Mouse (Mus musculus) NIH3T3 (cell line): ENCODE data around the gene Hps5.
"Not testable (repeated sequence)": the region's sequence is repeated elsewhere in the genome, so short reads cannot be mapped to it uniquely, and the experiment has no call there.

ENCODE experiments used
- DNase-seq: peaks from one replicate; pipeline ENCODE4 v3.0.0-alpha.2; 2012; ENCODE audit warnings: low read depth

The Hps5 gene

DNA sequence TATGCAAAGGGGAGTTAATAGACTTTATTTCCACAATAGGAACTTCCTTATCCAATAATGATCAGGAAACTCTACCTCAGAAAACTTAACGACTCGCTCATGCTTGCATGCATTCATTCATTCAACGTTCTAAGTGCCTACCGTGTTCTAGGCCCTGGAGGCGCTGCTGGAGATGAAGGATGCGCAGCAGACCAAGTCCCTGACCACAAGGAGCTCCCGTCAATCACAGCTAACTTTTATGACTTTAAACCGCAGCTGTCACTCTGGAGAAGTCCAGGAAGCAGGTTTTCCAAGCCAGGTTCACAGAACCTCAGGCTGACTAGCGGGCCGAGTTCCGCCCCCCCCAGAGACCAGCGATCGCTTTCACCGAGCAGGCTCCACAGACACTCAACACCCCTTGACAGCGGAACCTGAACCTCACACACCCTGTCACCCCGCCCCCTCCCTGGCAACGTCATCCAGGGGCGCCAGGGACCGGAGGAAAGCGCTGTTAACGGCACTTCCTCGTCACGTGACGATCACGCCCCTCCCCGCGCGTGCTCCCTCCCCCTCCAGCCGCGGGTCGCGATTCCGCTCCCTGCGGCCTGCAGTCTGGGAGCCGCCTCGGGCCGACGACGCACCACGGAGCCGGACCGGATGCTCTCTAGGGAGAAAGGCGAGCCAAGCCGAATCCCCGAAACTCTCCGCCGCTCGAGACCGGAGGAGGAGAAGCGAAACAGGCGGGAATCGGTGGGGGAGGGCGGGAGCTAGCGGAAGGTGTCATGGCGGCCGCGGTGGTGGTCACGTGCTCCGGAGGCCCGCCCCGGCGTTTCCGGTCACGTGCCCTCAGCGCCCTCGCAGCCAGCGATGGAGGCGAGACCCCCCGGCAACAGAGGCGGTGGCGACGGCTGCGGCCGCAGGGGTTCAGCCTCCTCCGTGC lies at the start of gene Hps5, which contains the start of gene Gtf2h1:
TSS of gene Hps5 (minus strand) at position 778 of the 919 bp plus-strand sequence.
TSS of gene Gtf2h1 (plus strand) at position 817 of the 919 bp plus-strand sequence.
- DNase-seq, result peak; percentile 99

- DNase-seq, result peak; percentile 94
These were observed 49.5 kb upstream of the Hps5 start for GRCm38 (mm10) chr7:46845211-46845977.

GRCm38 (mm10) chr7:46843576-46843975 lies 47.7 kb upstream of the Hps5 start:
- DNase-seq, result no peak

GRCm38 (mm10) chr7:46842278-46842677 lies 46.4 kb upstream of the Hps5 start:
- DNase-seq, result no peak

- DNase-seq, result no peak
These were observed 45.1 kb upstream of the Hps5 start, which contains the start of gene Ldha for GRCm38 (mm10) chr7:46840787-46841525. TSS of gene Ldha (plus strand) at chr7:46841475.

DNA sequence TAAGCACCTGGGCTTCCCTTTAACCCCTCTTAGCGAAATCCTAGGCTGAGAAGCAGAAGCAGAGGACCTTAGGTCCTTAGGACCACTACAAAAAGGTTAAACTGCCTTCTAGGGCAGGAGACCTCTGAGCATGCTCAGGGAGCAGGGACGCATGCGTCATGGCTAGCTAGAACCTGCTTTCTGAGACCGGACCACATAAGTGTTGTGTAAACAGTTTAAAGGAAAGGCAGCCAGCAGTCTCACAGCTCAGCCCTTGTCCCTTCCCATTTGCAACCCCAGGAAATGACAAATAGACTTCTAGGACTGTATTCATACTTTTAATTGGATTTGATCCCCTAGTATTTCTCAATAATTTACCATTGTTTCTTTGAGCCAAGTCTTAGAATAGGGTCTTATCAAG lies 44.5 kb upstream of the Hps5 start:
- no peak for DNase-seq

DNA sequence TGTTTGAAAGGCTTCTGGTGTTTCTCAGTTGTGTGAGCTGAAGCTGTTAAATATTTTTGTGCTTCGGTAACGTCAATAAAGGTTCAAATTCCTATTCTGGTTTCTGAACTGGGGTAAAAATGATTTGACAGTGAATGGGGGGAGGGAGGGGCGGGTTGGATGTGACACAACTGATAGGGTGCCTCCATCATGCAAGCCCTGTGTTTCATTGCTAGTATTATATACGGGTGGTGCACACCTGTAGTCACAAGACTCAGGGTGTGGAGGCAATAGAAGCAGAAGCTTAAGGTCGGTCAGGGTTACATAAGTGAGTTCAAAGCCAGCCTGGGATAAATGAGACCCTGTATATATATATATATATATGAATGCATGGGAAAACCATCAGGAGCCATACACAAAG lies 44.0 kb upstream of the Hps5 start:
- no peak for DNase-seq

GRCm38 (mm10) chr7:46839446-46839845 lies 43.6 kb upstream of the Hps5 start:
- no peak for DNase-seq

DNA sequence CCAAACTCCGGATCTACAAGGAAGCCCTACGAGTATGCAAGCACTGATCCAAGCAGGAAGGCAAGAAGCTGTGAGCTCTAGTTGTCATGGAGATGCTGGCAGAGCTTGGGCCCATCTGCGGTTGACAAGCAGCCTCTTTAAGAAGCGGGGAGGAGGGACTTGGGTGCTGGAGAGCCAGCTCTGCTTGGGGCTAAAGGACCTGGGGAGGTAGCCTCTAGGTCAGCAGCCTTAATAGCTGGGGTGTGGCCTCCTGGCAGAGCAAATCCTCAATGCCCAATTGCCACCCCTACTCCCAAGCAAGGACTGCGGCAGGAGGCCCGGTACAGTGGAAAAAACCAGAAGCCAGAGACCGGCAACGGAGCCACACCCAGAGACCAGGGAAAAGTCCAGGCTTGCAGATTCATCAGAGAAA lies 43.0 kb upstream of the Hps5 start:
- peak; percentile 88 for DNase-seq

DNA sequence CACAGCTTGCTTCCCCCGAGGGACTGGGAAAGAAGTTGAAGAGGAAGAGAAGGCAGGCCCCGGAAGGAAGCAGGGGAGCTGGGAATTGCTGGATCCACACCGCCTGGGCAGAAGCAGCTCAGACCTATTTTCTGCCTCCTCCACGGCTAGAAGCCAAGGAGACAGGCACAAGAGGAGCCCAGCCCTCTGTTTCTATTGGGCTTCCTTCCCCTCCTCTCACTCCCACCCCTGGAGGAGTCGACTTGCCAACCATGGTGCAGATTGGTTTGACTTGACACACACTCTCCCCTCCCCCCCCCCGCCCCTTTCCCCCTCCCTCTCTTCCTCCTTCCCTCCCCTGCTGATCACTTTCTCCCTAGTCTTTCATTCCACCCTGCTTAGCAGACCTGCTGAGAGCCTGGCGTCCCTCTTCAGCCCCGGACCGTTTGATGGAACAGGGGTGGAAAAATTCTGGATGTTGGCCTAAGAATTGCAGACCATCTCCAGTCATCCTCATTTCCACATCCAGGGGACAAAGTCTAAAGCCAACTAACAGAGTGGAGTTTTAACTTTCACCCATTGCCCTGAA lies 42.3 kb upstream of the Hps5 start:
- DNase-seq, result peak; percentile 77

DNA sequence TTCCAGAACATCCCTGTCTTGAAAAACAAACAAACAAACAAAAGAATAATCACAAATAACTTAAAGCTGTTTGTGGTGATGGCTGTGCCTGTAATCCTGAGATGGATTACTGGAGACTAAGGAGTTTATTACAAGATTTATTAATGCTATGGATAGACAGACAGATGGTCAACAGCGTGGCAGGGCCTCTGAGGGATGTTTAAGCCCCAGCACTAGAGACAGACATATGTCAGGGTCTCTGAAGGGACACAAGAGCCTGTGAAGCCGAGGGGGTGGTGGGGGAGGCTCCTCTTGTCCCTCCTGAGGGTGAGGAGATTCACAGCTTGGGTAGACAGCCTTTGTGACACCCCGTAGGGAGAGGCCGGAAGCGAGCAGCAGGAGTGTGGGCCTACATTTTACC lies 41.2 kb upstream of the Hps5 start:
- no peak for DNase-seq

GRCm38 (mm10) chr7:46836357-46836756 lies 40.5 kb upstream of the Hps5 start:
- no peak for DNase-seq

GRCm38 (mm10) chr7:46834994-46835610 lies 39.2 kb upstream of the Hps5 start:
- peak; percentile 40 for DNase-seq

DNA sequence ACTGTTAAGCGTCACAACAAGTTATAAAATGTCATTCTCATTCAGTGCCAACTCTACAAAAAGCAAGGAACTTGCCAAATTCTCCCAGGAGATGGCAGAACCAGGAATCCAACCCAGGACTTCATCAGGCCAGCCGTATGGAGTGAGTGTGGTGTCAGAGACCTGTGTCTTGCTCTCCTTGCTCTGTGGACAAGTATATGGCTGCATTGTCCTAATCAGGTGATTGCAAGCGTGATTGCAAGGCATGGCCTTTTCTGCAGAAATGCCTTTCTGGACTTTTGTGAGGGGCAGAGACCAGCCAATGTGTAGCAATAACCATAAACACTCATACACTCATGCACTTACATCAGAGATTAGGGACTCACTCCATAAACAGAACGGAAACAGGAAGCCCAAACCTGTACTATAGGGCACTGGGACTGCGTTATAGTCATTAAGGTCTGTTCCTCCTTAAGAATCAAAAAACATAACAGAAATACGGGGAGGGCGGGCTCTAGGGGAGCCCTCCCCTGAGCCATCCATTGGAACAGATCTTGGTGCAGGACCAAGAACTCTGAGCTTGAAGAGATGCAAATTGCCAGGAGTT lies 37.9 kb upstream of the Hps5 start:
- DNase-seq, result peak; percentile 16

DNA sequence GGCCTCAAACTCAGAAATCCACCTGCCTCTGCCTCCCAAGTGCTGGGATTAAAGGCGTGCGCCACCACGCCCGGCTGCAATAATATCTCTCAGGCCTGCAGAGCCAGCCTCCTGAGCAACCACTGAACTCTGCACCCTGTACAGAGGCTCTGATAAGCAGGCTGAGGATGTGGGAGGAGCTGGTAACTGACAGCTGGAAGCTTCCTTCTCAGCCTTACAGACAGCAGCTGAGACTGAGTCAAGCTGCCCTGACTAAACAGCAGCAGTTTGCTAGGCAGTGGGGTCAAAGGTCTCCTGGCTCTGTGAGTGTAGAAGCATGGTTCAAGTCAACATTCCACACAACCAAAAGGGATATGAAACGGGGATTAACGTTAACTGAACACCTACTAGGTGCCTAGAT lies 37.4 kb upstream of the Hps5 start:
- DNase-seq, result peak; percentile 64

DNA sequence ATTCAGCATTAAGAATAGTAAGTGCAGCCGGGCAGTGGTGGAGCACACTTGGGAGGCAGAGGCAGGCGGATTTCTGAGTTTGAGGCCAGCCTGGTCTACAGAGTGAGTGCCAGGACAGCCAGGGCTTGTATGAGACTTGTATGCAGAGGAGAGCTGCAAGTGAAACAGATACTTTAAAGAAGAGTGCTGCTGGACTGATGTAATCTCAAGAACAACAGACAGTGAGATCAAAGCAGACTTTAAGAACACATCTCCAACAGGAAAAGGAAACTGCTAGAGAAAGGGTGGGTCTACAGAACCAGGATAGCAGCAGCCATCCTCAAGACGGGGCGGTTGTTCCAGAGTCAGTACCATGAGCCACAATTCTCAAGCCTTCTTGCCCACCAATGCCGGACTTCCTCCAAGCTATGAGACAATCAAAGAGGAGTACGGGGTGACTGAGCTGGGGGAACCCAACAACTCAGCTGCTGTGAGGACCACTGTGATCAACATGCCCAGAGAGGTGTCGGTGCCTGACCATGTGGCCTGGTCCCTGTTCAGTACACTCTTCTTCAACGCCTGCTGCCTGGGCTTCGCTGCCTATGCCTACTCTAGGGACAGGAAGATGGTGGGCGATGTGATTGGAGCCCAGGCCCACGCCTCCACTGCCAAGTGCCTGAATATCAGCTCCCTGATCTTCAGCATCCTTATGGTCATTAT lies 36.4 kb upstream of the Hps5 start:
- not testable (repeated sequence) for DNase-seq

- DNase-seq, result no peak
These were observed 35.8 kb upstream of the Hps5 start for GRCm38 (mm10) chr7:46831693-46832092.

- no peak for DNase-seq
These were observed 35.1 kb upstream of the Hps5 start for GRCm38 (mm10) chr7:46830799-46831590.

DNA sequence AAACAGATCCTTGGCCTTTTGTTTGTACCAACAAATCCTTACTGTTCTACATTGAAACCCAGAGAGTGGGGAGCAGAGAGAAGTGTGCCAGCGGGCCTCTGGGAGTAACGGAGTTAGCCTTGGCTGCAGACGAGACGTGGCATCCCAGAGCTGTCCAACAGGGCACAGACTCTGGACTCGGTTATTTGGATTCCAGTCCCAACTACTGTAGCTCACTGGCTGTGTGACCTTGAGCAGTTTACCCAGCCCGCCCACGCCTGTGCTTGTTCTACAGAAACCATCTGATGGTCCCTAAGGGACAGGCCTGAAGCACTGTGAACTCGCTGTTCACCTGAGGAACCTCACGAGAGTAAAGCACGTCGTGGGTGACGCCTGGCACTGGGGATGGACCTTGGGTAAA lies 34.0 kb upstream of the Hps5 start:
- DNase-seq, result no peak

DNA sequence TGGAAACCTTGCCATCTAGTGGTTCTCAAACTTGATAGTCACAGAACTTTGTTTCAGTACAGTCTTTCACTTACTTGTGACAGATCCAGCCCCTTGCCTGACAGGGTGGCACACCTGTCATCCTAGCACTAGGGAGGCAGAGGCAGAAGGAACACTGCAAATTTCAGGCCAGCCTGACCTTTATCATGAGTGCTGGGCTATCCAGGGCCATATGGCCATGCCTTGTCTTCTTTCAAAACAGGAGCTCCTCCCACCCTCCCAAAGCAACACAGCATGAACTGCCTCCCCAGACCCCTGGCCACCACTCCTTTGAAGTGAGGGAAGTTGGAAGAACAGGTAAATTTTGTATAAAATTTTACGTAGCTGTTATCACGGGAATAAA lies 31.9 kb upstream of the Hps5 start:
- DNase-seq, result no peak
